Mouse (Mus musculus) embryo, embryonic 11 days (tissue): ENCODE measurements around the gene Ubxn10.

Experiments
- DNase-seq: peaks from one replicate; pipeline ENCODE4 v3.0.0-alpha.2; 2015

Ubxn10 gene

GRCm38 (mm10) chr4:138737031-138737430 is at the start of gene Ubxn10:
TSS of gene Ubxn10 (minus strand) at chr4:138737167.
- DNase-seq = no peak

DNA sequence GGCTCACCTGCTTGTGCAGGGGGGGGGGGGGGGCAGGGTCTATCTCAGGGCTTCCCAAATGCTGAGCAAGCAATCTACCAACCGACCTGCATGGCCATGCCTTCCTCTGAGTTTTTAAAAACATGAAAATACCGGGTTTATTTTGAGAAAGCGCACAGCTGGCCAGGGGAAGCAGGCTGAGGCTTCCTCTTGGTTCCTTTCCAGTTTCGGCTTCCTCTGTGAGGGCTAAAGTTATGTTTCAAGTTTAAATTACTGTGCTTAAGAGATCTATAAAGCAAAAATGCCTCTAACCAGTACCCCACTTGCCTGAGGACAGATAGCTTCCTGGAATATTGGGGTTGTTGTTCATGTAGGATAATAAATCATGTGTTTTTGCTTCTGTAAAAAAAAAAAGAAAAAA is 49.2 kb upstream of the Ubxn10 start:
- no peak for DNase-seq

DNA sequence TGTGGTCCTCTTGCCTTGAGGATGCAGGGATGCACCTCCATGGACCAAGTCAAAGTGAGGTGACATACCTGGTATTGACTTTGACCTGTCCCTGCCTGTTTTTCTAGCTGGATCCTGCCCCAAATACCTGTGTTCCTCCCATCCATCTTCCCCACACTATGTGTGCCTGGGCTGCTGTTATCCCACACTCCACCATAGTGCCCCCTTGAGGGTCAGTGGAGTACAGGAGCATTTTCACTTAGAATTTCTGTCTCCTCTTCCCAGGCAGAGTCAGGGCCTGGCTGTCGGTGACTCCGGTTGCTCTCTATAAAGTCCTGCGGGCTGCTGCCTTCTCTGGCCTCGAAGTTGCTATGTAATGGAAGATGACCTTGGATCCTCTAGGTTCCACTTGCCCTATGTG is 48.8 kb upstream of the Ubxn10 start:
- no peak for DNase-seq

GRCm38 (mm10) chr4:138782098-138782497 is 45.1 kb upstream of the Ubxn10 start:
- no peak for DNase-seq

- no peak for DNase-seq
Measured at GRCm38 (mm10) chr4:138780300-138780699, 43.3 kb upstream of the Ubxn10 start.

GRCm38 (mm10) chr4:138777417-138778407 is 40.7 kb upstream of the Ubxn10 start:
- peak; percentile 47 for DNase-seq

- DNase-seq = no peak
Measured at GRCm38 (mm10) chr4:138775435-138775834, 38.5 kb upstream of the Ubxn10 start, which contains the start of gene Pla2g2d. TSS of gene Pla2g2d (plus strand) at chr4:138775735.

- no peak for DNase-seq
Measured at GRCm38 (mm10) chr4:138772386-138772785, 35.4 kb upstream of the Ubxn10 start.

- no peak for DNase-seq
Measured at GRCm38 (mm10) chr4:138771970-138772369, 35.0 kb upstream of the Ubxn10 start.

DNA sequence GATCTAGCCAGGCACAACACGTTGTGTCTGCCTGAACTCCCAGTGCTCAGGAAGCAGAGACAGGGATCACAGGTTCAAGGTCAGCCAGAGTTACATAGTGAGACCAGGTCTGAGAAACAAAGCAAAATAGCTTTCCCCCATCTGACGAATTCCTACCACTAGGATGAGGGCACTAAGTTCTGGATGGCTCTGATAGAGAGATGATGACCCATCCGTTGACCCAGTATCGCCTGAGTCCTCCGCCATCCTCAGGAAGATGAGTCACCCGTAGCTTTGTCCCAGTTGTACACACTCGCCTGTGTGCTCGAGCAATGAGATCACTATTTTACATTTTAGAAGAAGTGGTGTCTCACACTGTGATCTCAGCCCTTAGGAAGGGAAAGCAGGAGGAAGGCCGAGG is 25.3 kb upstream of the Ubxn10 start:
- DNase-seq = no peak

GRCm38 (mm10) chr4:138757416-138757815 is 20.4 kb upstream of the Ubxn10 start, which contains the start of gene Pla2g2f:
TSS of gene Pla2g2f (minus strand) at chr4:138757626.
- DNase-seq = no peak

DNA sequence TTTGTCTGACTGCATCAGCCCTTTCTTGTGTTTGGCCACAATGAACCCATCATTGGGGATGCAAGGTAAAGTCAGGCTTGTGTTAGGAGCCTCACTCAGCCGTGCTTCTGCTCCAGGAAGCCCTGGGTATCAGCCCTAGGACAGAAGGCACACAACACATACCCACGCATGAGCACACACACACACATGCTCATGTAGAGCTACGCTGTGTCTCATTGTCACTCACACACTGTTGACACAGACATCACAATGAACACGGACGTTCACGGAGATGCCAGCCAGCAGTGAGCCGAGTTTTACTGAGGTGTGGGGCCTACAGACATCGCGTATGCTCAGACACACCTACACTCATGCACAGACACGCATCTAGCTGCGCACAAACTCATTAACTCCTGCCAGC is 19.0 kb upstream of the Ubxn10 start:
- no peak for DNase-seq

- DNase-seq = no peak
Measured at GRCm38 (mm10) chr4:138755439-138755838, 18.5 kb upstream of the Ubxn10 start.

DNA sequence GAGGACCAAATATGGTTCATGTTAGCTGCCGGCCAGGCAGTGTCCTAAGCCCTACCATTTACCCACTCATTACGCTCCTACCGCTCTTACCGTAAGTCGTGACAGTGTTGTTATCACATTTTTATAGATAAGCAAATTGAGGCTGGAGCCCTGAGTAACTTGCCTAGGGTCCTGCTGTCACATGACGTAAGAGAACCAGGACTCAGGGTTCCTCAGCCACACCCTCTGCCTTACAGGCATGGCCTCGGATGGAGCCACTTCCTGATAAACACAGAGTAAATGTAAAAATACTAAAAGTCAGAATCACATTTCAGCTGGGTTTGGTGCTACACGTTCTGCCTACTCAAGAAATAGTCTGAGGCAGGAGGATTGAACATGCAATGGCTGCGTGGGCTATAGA is 17.5 kb upstream of the Ubxn10 start:
- DNase-seq = no peak

- DNase-seq = no peak
Measured at GRCm38 (mm10) chr4:138753608-138754007, 16.6 kb upstream of the Ubxn10 start.

DNA sequence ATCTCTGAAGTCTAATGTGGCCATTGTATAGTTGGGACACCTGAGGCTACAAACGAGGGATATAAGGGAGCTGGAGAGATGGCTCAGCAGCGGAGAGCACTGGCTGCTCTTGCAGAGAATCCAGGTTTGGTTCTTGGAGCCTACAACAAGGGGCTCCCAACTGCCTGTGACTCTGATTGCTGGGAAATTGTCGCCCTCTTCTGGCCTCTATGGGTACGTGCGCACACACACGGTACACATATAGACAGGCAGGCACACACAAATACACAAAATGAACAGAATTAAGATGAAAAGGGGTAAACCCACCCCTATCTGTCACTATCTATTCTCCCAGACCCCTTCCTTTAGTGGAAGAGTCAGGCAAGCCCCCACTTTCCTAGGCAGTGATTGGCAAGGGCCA is 15.6 kb upstream of the Ubxn10 start:
- DNase-seq = no peak

GRCm38 (mm10) chr4:138748369-138749072 is 11.6 kb upstream of the Ubxn10 start:
- peak; percentile 63 for DNase-seq

DNA sequence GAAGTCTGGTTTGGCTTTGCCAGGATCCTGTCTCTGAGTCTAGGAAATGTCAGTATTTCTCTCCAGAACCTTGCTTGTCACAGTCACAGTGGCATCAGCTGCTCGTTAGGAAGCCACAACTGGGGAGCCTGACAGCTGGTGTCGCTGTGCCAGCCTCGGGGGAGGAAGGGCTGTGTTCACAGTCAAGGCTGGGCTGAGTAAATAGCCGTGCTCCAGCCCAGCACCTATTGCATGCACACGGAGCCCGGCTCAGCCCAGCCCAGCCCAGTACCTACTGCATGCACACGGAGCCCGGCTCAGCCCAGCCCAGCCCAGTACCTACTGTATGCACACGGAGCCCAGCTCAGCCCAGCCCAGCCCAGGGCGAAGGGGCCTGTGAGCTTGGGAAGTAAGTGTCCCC is 10.9 kb upstream of the Ubxn10 start:
- no peak for DNase-seq

DNA sequence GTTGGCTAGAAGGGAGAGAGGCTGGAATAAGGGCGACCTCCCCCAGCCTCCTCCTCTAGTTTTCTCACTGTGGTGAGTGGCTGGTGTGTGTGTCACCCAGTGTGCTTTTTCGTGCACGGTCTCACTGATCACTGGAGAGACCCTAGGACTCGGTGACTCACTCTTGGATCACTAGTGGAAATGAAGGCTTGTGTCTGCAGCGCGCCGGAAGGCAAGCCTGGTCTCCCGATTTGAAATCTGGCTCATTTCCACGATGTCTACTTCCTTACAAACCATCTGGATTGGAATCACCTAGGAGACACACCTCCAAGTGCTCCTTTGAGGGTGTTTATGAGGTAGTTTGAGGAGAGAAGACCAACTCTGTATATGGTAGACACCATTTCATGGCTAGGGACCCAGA is 9.9 kb upstream of the Ubxn10 start:
- no peak for DNase-seq

DNA sequence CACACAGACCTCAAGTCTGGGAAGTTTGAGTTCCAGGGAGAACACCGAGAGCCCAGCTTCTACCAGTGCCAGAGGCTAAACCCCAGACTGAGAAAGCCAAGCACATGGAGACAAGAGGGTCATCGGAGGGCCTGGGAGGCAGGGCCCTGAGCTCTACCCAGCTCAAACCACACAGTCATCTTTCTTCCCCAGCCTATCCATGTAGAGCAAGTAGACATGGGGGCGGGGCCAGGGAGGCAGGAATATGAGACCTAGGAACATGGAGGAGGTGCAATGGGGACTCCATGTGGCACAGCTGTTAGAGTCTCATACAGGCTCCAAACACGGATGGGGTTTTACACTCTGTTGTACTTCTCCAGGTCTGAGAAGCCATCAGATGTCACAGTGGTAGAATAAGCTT is 8.9 kb upstream of the Ubxn10 start:
- DNase-seq = peak; percentile 67

DNA sequence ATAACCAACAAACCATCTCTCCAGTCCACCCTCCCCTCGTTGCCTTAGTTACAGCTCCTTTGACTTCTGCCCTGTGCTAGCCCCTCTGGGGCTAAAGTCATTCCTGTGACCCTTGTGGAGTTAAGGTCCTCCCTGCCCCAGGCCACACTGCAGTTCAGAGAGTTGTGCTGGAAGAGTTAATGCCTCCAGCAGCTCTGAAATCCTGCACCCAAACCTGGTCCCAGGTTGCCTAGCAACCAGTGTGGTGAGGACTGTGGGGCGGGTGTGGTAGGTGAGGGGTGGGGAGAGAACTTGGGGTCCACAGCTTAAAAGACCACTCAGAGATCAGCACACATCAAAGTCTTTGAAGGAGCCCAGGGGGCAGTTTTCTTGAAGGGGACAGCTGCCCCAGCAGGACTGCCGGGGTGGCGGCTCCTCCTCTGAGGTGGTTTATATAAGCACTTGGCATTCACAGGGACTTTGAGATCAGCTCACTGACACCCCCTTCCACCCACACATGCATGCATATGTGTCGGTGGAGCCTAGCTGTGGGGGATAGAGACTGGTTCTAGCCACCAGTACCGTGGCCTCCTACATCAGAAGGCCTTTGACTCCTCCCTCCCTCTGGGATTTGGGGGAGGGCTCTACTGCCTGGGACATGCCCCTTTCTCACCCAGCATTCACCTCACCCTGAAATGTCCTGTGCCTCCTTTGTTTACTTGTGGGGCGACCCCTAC is 2.3 kb upstream of the Ubxn10 start:
- DNase-seq = peak; percentile 52

GRCm38 (mm10) chr4:138734863-138735262 is 2.1 kb downstream of the Ubxn10 start:
- DNase-seq = no peak

GRCm38 (mm10) chr4:138734105-138734504 is 2.9 kb downstream of the Ubxn10 start:
- DNase-seq = no peak
